Mouse (Mus musculus) midbrain, postnatal 0 days (tissue): ENCODE measurements around the gene Myo1a. TPM values are rescaled to one million over a fixed set of nuclear protein-coding genes. Genes with fewer than 3 reads are reported as not detected.

ENCODE experiments used
- ATAC-seq: fragments of 200-750 bp; cut with Nextera tagmentation; 2 replicates; pipeline ENCODE4 v1.8.0; 2017; ENCODE audit warnings: moderate number of reproducible peaks, mild to moderate bottlenecking, moderate TSS enrichment, moderate library complexity; ENCODE audit not compliant: low FRiP score
- DNase-seq: peaks from one replicate; pipeline ENCODE4 v3.0.0-alpha.2; 2015; ENCODE audit warnings: low spot score
- H3K27ac ChIP-seq: fragments of 300-500 bp; sonication (generic); 2 replicates; pipeline ENCODE4 v1.5.1; 2014; ENCODE audit warnings: low read depth, mild to moderate bottlenecking, low read length, mixed read lengths
- H3K27me3 ChIP-seq: fragments of 300-500 bp; sonication (generic); 2 replicates; pipeline ENCODE4 v1.6.1; 2014; ENCODE audit warnings: low read length, control low read depth, mixed read lengths; ENCODE audit not compliant: insufficient read depth
- H3K36me3 ChIP-seq: fragments of 300-500 bp; sonication (generic); 2 replicates; pipeline ENCODE4 v1.6.1; 2014; ENCODE audit warnings: low read length, control low read depth, mixed read lengths; ENCODE audit not compliant: insufficient read depth
- H3K4me1 ChIP-seq: fragments of 300-500 bp; sonication (generic); 2 replicates; pipeline ENCODE4 v1.6.1; 2014; ENCODE audit warnings: mild to moderate bottlenecking, control low read depth, antibody characterized with exemption, low read length, mixed read lengths; ENCODE audit not compliant: insufficient read depth
- H3K4me2 ChIP-seq: fragments of 300-500 bp; sonication (generic); 2 replicates; pipeline ENCODE4 v1.6.1; 2014; ENCODE audit warnings: low read depth, mild to moderate bottlenecking, low read length, mixed read lengths; ENCODE audit not compliant: poor library complexity, severe bottlenecking
- H3K4me3 ChIP-seq: fragments of 300-500 bp; sonication (generic); 2 replicates; pipeline ENCODE4 v1.5.1; 2014; ENCODE audit warnings: low read depth, mild to moderate bottlenecking, low read length, moderate library complexity
- H3K9ac ChIP-seq: fragments of 300-500 bp; sonication (generic); replicated peaks from 2 replicates; pipeline ENCODE4 v1.6.1; 2014; ENCODE audit warnings: mild to moderate bottlenecking, low read length, moderate library complexity, mixed read lengths; ENCODE audit not compliant: poor library complexity, severe bottlenecking
- H3K9me3 ChIP-seq: fragments of 300-500 bp; sonication (generic); 2 replicates; pipeline ENCODE4 v1.6.1; 2016; ENCODE audit warnings: low read length, control low read depth
- CTCF ChIP-seq: IDR thresholded peaks from 2 replicates; pipeline ENCODE4 v1.5.1; 2016; ENCODE audit warnings: antibody characterized with exemption, mild to moderate bottlenecking
- WGBS: fragments of 180-500 bp; shearing (Covaris S2); extraction: QIAGEN DNeasy Blood & Tissue Kit; methylation state at CpG from one replicate; pipeline ENCODE4 v1.1.7; 2014; 5-methylcytosine and 5-hydroxymethylcytosine counted together
- polyA plus RNA-seq: library from polyadenylated mRNA; unstranded; fragments of >200 nt; fragmentation: Nextera tagmentation; extraction: Ambion mirVana; gene quantifications from 2 replicates; pipeline ENCODE4 v1.2.1, GENCODE M21; 2015
- total RNA-seq: library from RNA; depleted of rRNA; stranded (reverse); fragments of >200 nt; gene quantifications from 2 replicates; pipeline ENCODE4 v1.2.3, GENCODE M21; 2014

Gene Myo1a
- total and polyA plus RNA-seq, 2 experiments from 2014 or later: 0.15 to 0.77 TPM

GRCm38 (mm10) chr10:127666501-127667268 lies 38.3 kb upstream of the Myo1a start, which contains the start of gene Nemp1:
TSS of gene Nemp1 (plus strand) at chr10:127666901.
- no peaks in the 10 kb centered on the region for H3K9me3 ChIP-seq
- H3K27me3 ChIP-seq: peaks cover 45% of the 10 kb centered on the region
- H3K27ac ChIP-seq: peak within 1 kb of the TSS; percentile 65
- no peaks in the 10 kb centered on the region for H3K36me3 ChIP-seq
- WGBS: 2% methylated on average over 64 of the region's 73 CpGs
- H3K9ac ChIP-seq: peak within 1 kb of the TSS; percentile 60
- peaks cover 11% of the 10 kb centered on the region; the same call in 1 of the 2 replicates for H3K4me1 ChIP-seq
- TF ChIP-seq CTCF: no peak
- DNase-seq (peak; percentile 58), ATAC-seq (peak; percentile 50)
- peak within 1 kb of the TSS; percentile 50 for H3K4me3 ChIP-seq
- H3K4me2 ChIP-seq: peak within 1 kb of the TSS; percentile 95

GRCm38 (mm10) chr10:127667269-127668092 lies 37.5 kb upstream of the Myo1a start:
- no peak for TF ChIP-seq CTCF
- Histone ChIP-seq H3K4me3 (peak overlapping the region; percentile 50), H3K27me3 (peaks cover 37% of the 10 kb centered on the region), H3K27ac (peak overlapping the region; percentile 62; the same call in 1 of the 2 replicates), H3K4me2 (peak overlapping the region; percentile 95), H3K9me3 (no peaks in the 10 kb centered on the region), H3K9ac (peak overlapping the region; percentile 60; the same call in 1 of the 2 replicates), H3K4me1 (peaks cover 8% of the 10 kb centered on the region; the same call in 1 of the 2 replicates), H3K36me3 (no peaks in the 10 kb centered on the region)
- 2% methylated on average over 33 of the region's 35 CpGs for WGBS
- peak; percentile 29; the same call in 1 of the 2 replicates for ATAC-seq
- DNase-seq: peak; percentile 62

- 4% methylated on average over 37 of the region's 40 CpGs for WGBS
- peak; percentile 23 for TF ChIP-seq CTCF
- Histone ChIP-seq H3K4me2 (peak within 1 kb of the TSS; percentile 95), H3K9ac (peak within 1 kb of the TSS; percentile 30), H3K27me3 (peaks cover 31% of the 10 kb centered on the region), H3K4me1 (peaks cover 8% of the 10 kb centered on the region; the same call in 1 of the 2 replicates), H3K9me3 (no peaks in the 10 kb centered on the region), H3K27ac (peak within 1 kb of the TSS; percentile 62; the same call in 1 of the 2 replicates), H3K4me3 (peak within 1 kb of the TSS; percentile 35), H3K36me3 (no peaks in the 10 kb centered on the region)
- DNase-seq: no peak
- ATAC-seq: peak; percentile 20; the same call in 1 of the 2 replicates
These were observed 36.6 kb upstream of the Myo1a start, which contains the start of gene Nab2 for GRCm38 (mm10) chr10:127668093-127669050. TSS of gene Nab2 (minus strand) at chr10:127668568.

- Histone ChIP-seq H3K9me3 (no peaks in the 10 kb centered on the region), H3K36me3 (no peaks in the 10 kb centered on the region), H3K4me2 (no peak overlapping the region), H3K4me1 (peaks cover 8% of the 10 kb centered on the region; the same call in 1 of the 2 replicates), H3K27ac (no peak overlapping the region), H3K27me3 (peaks cover 26% of the 10 kb centered on the region), H3K4me3 (no peak overlapping the region), H3K9ac (no peak overlapping the region)
- no peak for ATAC-seq
- no peak for TF ChIP-seq CTCF
- DNase-seq: no peak
- WGBS: 30% methylated on average over 7 of the region's 7 CpGs
These were observed 35.8 kb upstream of the Myo1a start for GRCm38 (mm10) chr10:127669170-127669569.

- Histone ChIP-seq H3K27ac (no peak overlapping the region), H3K4me3 (no peak overlapping the region), H3K4me2 (no peak overlapping the region), H3K36me3 (no peaks in the 10 kb centered on the region), H3K9ac (no peak overlapping the region), H3K27me3 (peaks cover 16% of the 10 kb centered on the region; the same call in 1 of the 2 replicates), H3K9me3 (no peaks in the 10 kb centered on the region), H3K4me1 (peaks cover 8% of the 10 kb centered on the region; the same call in 1 of the 2 replicates)
- WGBS: 96% methylated on average over 2 of the region's 2 CpGs
- DNase-seq: no peak
- no peak for ATAC-seq
- TF ChIP-seq CTCF: no peak
These were observed 34.8 kb upstream of the Myo1a start for GRCm38 (mm10) chr10:127670185-127670584.
